Mouse (Mus musculus) lung, embryonic 15.5 days (tissue): ENCODE measurements around the gene Rtkn2. TPM values are rescaled to one million over a fixed set of nuclear protein-coding genes. Genes with fewer than 3 reads are reported as not detected.

Source experiments
- ATAC-seq: fragments of 200-750 bp; cut with Nextera tagmentation; 2 replicates; pipeline ENCODE4 v1.8.0; 2017; ENCODE audit warnings: moderate number of reproducible peaks, borderline replicate concordance; ENCODE audit not compliant: low FRiP score, low TSS enrichment; ENCODE audit errors: extremely low read depth
- H3K27ac ChIP-seq: fragments of 300-500 bp; sonication (generic); 2 replicates; pipeline ENCODE4 v1.5.1; 2015; ENCODE audit warnings: moderate library complexity, mild to moderate bottlenecking, inconsistent platforms
- H3K27me3 ChIP-seq: fragments of 300-500 bp; sonication (generic); 2 replicates; pipeline ENCODE4 v1.6.1; 2015; ENCODE audit warnings: inconsistent platforms
- H3K36me3 ChIP-seq: fragments of 300-500 bp; sonication (generic); 2 replicates; pipeline ENCODE4 v1.6.1; 2015; ENCODE audit warnings: inconsistent platforms
- H3K4me1 ChIP-seq: fragments of 300-500 bp; sonication (generic); 2 replicates; pipeline ENCODE4 v1.6.1; 2015; ENCODE audit warnings: inconsistent platforms
- H3K4me2 ChIP-seq: fragments of 300-500 bp; sonication (generic); 2 replicates; pipeline ENCODE4 v1.6.1; 2015; ENCODE audit warnings: inconsistent platforms, mild to moderate bottlenecking, moderate library complexity
- H3K4me3 ChIP-seq: fragments of 300-500 bp; sonication (generic); 2 replicates; pipeline ENCODE4 v1.5.1; 2015; ENCODE audit warnings: mild to moderate bottlenecking, inconsistent platforms
- H3K9ac ChIP-seq: fragments of 300-500 bp; sonication (generic); 2 replicates; pipeline ENCODE4 v1.6.1; 2015; ENCODE audit warnings: inconsistent platforms
- H3K9me3 ChIP-seq: fragments of 300-500 bp; sonication (generic); 2 replicates; pipeline ENCODE4 v1.6.1; 2016; ENCODE audit warnings: inconsistent platforms
- WGBS: fragments of 180-500 bp; shearing (Covaris S2); methylation state at CpG from one replicate; pipeline ENCODE4 v1.1.7; 2015; 5-methylcytosine and 5-hydroxymethylcytosine counted together
- polyA plus RNA-seq: library from polyadenylated mRNA; unstranded; fragments of >200 nt; fragmentation: Nextera tagmentation; extraction: Ambion mirVana; gene quantifications from 2 replicates; pipeline ENCODE4 v1.2.1, GENCODE M21; 2015

The Rtkn2 gene
- polyA plus RNA-seq, 1 experiment from 2014 or later: 16.1 TPM

DNA sequence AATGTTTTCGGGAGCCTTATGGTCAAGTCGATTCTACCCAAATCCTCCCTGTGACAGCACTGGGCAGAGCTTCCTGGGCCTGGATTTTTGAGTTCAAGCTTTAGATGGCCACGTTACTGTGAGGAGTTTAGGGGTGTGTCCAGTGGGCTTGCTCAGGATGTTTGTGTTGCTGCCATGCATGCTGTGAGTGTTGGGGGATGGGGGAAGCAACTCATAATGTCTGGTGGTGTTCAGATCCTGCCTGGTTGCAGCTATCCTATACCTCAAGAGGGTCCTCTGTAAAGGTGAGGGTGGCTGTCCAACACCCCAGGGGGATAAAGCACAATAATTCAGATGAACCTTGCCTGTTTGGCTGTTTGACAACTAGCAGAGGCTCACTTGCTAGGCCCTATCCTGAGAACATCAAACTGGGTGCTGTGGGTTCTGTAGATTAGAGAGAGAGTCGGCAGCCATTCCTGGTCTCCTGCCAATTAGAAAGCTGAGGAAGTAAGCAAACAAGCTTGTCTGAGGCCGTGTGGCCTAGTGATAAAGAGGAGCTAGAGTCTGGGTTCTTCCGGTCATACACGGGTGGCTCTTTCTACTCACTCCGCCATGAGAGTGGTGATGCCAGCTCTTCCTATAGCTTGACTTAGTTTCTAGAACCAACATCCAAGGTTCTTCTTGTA is 69.4 kb downstream of the Rtkn2 start:
- Histone ChIP-seq H3K9me3 (no peaks in the 10 kb centered on the region), H3K4me2 (no peak overlapping the region), H3K4me1 (no peaks in the 10 kb centered on the region), H3K27me3 (no peaks in the 10 kb centered on the region), H3K27ac (no peak overlapping the region), H3K9ac (no peak overlapping the region), H3K4me3 (no peak overlapping the region), H3K36me3 (no peaks in the 10 kb centered on the region)
- 67% methylated on average over 8 of the region's 8 CpGs for WGBS
- no peak for ATAC-seq

DNA sequence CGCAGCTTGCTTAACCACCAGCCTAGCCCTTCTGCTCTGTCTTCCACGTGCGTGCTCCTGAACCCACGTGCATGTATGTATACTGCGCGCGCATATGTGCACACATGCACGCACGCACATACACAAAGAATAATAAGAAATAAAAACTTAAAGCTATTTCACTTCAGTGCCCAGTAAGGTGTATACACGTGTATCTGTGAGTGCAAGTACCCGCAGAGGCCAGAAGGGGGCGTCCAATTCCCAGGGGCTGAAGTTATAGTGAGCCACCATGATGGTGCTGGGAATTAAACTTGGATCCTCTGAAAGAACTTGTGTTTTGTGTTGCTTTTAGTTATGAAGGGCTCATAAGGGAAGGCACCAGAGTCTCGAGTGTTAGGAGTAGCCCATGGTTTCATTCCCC is 71.5 kb downstream of the Rtkn2 start:
- Histone ChIP-seq H3K9ac (no peak overlapping the region), H3K27ac (no peak overlapping the region), H3K4me1 (no peaks in the 10 kb centered on the region), H3K4me3 (no peak overlapping the region), H3K9me3 (no peaks in the 10 kb centered on the region), H3K4me2 (no peak overlapping the region), H3K27me3 (no peaks in the 10 kb centered on the region), H3K36me3 (no peaks in the 10 kb centered on the region)
- no peak for ATAC-seq
- 90% methylated on average over 13 of the region's 13 CpGs for WGBS

DNA sequence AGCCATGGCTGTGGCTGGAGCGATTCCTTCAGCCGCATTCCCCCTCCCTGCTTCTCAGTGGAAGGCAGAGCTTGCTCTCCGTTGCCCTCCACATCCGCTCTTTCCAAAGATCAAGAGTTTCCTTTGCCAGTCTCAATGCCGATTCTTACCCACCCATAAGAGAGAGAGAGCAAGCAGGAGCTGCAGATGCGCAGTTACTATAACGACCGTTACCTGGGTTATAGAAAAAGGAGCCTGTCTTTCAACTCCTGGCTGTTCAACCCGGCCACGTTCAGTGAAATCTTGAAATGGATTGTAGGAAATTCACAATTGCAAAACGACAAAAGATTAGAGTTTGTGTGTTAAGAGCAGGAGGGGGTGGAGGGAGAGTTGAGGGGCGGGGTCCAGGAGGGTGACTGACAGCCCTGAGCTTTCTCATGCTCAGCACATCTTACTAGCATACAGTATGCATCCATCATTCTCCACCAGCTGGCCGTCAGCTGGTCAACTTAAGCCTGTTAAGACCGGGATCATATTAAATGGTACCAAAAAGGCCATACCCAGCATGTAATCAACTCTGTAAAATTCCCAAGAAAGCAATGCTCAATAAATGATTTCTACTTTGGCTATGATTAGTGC is 72.1 kb downstream of the Rtkn2 start:
- WGBS: 87% methylated on average over 14 of the region's 14 CpGs
- no peaks in the 10 kb centered on the region for H3K9me3 ChIP-seq
- H3K27me3 ChIP-seq: no peaks in the 10 kb centered on the region
- no peak overlapping the region for H3K4me2 ChIP-seq
- H3K36me3 ChIP-seq: no peaks in the 10 kb centered on the region
- H3K4me1 ChIP-seq: peaks cover 2% of the 10 kb centered on the region; the same call in 1 of the 2 replicates
- H3K27ac ChIP-seq: no peak overlapping the region
- H3K4me3 ChIP-seq: no peak overlapping the region
- H3K9ac ChIP-seq: no peak overlapping the region
- no peak for ATAC-seq

DNA sequence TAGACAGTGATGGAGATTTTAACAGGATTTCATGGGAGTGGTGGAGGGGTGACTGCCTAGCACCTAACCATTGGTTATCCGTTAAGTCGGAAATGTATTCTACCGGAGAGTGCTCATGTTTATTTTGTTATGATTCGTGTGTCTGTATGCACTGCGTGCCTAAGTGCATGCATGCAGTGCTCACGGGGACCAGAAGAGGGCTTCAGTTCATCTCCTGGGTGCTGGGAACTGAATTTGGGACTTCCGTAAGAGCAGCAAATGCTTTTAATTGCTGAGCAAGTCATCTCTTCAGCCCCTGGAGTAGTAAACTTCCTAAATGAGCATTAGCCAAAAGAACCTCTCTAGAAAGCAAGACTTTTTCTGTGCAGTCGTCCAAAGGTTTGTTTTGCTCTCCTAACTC is 72.9 kb downstream of the Rtkn2 start:
- 79% methylated on average over 8 of the region's 8 CpGs for WGBS
- no peaks in the 10 kb centered on the region for H3K27me3 ChIP-seq

DNA sequence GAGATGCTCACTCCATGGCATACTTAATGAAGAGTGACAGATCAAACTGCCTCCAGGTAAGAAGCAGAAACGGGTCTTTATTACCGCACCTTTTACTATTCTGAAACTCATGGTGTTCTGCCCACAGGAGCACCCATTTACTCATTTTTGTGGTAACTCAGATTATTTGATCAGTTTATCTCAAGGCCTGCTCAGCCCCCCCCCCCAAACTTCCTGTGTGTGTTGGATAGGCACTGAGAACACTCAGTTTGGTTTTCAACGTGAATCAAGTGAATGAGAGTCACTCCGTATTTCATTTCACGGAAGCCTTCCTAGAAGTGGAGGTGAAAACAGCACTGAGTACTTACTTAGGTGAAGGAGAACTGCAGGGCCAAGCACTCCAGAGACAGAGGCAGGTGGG is 74.8 kb downstream of the Rtkn2 start:
- WGBS: 71% methylated on average over 5 of the region's 5 CpGs
- H3K36me3 ChIP-seq: no peaks in the 10 kb centered on the region
- ATAC-seq: no peak
- no peak overlapping the region for H3K4me3 ChIP-seq
- no peak overlapping the region for H3K4me2 ChIP-seq
- peaks cover 5% of the 10 kb centered on the region; the same call in 1 of the 2 replicates for H3K4me1 ChIP-seq
- no peak overlapping the region for H3K9ac ChIP-seq
- no peaks in the 10 kb centered on the region for H3K9me3 ChIP-seq
- no peaks in the 10 kb centered on the region for H3K27me3 ChIP-seq
- H3K27ac ChIP-seq: no peak overlapping the region

More for the DNA sequence above, 72.9 kb downstream of the Rtkn2 start:
- no peak overlapping the region for H3K4me2 ChIP-seq
- ATAC-seq: no peak
- no peaks in the 10 kb centered on the region for H3K36me3 ChIP-seq
- H3K4me1 ChIP-seq: peaks cover 5% of the 10 kb centered on the region; the same call in 1 of the 2 replicates
- no peak overlapping the region for H3K27ac ChIP-seq
- H3K9ac ChIP-seq: no peak overlapping the region
- no peaks in the 10 kb centered on the region for H3K9me3 ChIP-seq
- H3K4me3 ChIP-seq: no peak overlapping the region

DNA sequence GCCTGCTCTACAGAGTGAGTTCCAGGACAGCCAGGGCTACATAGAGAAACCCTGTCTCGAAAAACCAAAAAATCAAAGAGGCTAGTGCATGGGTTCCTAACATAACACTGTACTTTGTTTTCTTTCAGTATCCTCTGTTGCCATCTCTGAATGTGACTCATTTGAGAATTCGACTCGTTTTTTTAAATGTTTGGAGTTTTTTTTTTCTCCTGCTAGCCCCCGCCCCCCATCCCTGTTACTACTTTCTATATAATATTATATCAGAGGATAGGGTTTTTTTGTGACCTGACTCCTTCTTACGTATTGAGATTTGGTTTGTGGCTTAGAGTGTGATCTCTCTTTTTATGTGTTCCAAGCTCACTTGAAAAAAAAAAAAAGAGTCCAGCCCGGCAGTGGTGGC is 75.3 kb downstream of the Rtkn2 start:
- Histone ChIP-seq H3K9me3 (no peaks in the 10 kb centered on the region), H3K4me1 (peaks cover 5% of the 10 kb centered on the region; the same call in 1 of the 2 replicates), H3K36me3 (no peaks in the 10 kb centered on the region), H3K4me2 (no peak overlapping the region), H3K27me3 (no peaks in the 10 kb centered on the region), H3K27ac (no peak overlapping the region), H3K4me3 (no peak overlapping the region), H3K9ac (no peak overlapping the region)
- WGBS: 75% methylated on average over 6 of the region's 6 CpGs
- ATAC-seq: no peak

DNA sequence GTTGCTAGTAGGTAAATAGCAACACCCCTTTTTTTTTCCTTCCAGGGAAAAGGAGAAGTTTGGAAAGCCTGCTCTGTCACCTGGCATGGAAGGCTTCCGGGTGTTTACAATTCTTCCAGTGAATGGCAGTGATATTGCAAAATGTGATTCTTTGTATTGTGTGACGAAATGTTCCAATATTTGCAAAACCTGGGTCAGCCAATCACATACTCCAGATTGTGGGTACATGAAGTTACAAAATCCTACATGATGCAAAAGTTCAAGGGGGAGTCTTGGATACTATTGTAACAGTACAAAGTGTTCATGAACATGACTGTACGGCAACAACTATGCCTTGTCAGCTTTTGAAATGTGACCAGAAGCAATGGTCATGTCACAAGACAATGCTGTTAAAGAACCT is 78.5 kb downstream of the Rtkn2 start:
- H3K9me3 ChIP-seq: no peaks in the 10 kb centered on the region
- H3K27me3 ChIP-seq: no peaks in the 10 kb centered on the region
- H3K36me3 ChIP-seq: no peaks in the 10 kb centered on the region
- peaks cover 13% of the 10 kb centered on the region for H3K4me1 ChIP-seq
- no peak overlapping the region for H3K4me3 ChIP-seq
- ATAC-seq: peak; percentile 53
- no peak overlapping the region for H3K4me2 ChIP-seq
- 0 out of 2 replicates have a peak overlapping the region, but pooled peaks have one; percentile 4 for H3K27ac ChIP-seq
- WGBS: 79% methylated on average over 3 of the region's 3 CpGs
- H3K9ac ChIP-seq: no peak overlapping the region

DNA sequence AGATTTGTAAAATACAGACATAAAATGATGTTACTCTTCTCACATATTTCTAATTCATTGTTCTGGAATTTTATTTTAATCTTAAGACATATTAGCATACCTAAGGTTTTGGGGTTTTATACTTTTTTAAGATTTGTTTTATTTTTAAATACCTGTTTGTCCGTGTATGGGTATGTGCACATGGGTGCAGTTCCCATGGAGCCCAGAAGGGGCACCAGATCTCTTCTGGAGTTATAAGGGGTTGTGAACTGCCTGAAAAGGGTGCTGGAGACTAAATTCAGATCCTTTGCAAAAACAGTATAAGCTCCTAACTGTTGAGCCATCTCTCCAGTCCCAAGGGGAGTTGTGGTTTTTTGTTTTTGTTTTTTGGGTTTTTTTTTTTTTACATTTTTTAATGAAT is 79.0 kb downstream of the Rtkn2 start:
- WGBS: 95% methylated on average over 1 of the region's 1 CpGs
- no peak overlapping the region for H3K27ac ChIP-seq
- H3K4me1 ChIP-seq: peaks cover 13% of the 10 kb centered on the region
- H3K4me3 ChIP-seq: no peak overlapping the region
- ATAC-seq: no peak
- no peak overlapping the region for H3K9ac ChIP-seq
- H3K9me3 ChIP-seq: no peaks in the 10 kb centered on the region
- H3K27me3 ChIP-seq: no peaks in the 10 kb centered on the region
- no peak overlapping the region for H3K4me2 ChIP-seq
- H3K36me3 ChIP-seq: no peaks in the 10 kb centered on the region

DNA sequence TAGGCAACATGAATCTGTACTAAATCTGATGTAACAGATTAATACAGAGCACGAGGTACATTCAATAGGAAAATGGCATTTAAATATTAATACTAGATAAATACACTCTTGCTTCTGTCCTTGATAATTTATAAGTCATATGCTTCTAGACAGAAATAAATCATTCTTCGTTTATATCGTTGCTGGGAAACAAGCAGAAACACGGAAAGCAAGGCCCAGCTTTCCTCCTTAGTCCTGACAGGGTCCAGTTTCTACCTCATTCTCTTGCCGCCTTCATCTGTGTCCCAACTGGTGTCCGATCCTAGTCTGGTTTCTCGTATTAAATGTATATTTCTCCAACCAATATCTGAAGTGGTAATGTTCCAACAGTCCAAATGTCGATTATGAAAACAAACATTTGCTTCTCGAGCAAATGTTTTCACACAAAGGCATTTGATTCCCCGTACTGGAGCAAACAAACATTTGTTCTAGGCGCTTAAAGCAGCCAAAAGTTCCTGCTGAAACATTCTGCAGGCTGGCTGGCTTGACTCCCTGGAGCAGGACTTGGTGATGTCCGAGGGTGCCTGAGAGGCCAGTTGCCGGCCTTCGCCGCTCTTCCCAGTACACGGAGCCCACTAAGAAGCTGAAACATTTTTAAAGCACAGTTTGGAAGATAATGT is 81.3 kb downstream of the Rtkn2 start:
- H3K9me3 ChIP-seq: no peaks in the 10 kb centered on the region
- H3K4me2 ChIP-seq: peak overlapping the region; percentile 27
- no peaks in the 10 kb centered on the region for H3K27me3 ChIP-seq
- H3K4me1 ChIP-seq: peaks cover 18% of the 10 kb centered on the region
- peak; percentile 58; the same call in 1 of the 2 replicates for ATAC-seq
- peak overlapping the region; percentile 32; the same call in 1 of the 2 replicates for H3K9ac ChIP-seq
- 26% methylated on average over 16 of the region's 16 CpGs for WGBS
- H3K27ac ChIP-seq: peak overlapping the region; percentile 86
- no peak overlapping the region for H3K4me3 ChIP-seq
- H3K36me3 ChIP-seq: no peaks in the 10 kb centered on the region

DNA sequence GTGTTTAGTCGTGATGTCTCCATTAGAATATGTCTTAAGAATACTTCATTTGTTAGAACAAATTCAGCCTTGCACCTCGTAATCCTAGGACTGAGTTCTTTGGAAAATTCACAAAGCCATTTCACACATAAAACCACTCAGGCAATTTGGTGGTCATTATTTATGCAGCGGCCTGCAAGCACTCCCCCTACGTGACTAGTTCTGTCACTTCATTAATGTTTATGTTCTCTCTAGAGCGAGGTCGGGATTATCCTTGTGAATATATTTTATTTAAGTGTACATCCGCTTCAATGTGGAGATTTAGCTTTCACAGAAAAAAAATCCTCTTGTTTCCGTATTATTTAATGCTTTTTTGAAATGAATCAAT is 81.9 kb downstream of the Rtkn2 start:
- no peak for ATAC-seq

DNA sequence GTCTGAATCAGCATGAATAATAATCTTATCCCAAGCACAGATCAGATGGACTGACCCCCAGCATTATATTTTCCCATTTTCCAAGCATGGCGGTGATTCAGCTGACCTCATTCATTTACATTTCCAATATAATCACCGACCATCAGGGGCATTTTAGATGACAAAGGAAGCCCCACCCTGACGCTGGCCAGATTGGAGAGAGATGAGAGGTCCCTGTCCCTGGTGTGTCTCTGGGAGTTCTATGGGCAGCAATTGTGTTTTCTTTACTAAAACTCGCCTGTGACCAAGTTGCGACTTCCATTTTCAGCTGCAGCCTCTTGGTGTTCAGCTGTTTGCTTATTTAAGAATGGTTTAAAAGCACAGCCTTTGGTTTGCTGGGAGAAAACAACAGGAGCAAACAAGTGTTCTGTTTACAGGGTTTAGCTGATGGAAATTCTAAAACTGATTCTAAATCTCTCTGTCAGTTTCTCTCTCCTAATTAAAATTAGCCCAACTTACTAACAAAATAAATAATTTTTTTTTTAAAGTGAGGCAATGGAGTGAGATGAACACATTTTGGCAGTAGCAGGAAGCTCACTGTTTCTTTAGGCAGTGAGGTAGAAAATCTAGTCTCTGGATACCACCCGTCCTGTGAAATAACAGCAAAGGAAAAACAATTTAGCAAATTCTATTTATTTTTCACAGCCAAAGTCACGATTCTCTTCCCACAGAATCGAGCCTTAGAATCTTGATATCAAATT is 84.6 kb downstream of the Rtkn2 start:
- peaks cover 12% of the 10 kb centered on the region for H3K4me1 ChIP-seq
- no peak overlapping the region for H3K4me2 ChIP-seq
- no peaks in the 10 kb centered on the region for H3K9me3 ChIP-seq
- H3K27ac ChIP-seq: no peak overlapping the region
- no peaks in the 10 kb centered on the region for H3K36me3 ChIP-seq
- WGBS: 40% methylated on average over 8 of the region's 8 CpGs
- no peaks in the 10 kb centered on the region for H3K27me3 ChIP-seq
- no peak overlapping the region for H3K9ac ChIP-seq
- ATAC-seq: no peak
- no peak overlapping the region for H3K4me3 ChIP-seq

More for the DNA sequence above, 81.9 kb downstream of the Rtkn2 start:
- Histone ChIP-seq H3K4me3 (no peak overlapping the region), H3K36me3 (no peaks in the 10 kb centered on the region), H3K4me1 (peaks cover 17% of the 10 kb centered on the region), H3K9ac (0 out of 2 replicates have a peak overlapping the region, but pooled peaks have one; percentile 32), H3K27ac (peak overlapping the region; percentile 86), H3K4me2 (peak overlapping the region; percentile 27), H3K27me3 (no peaks in the 10 kb centered on the region), H3K9me3 (no peaks in the 10 kb centered on the region)
- 40% methylated on average over 8 of the region's 8 CpGs for WGBS
